Mouse (Mus musculus) liver, adult 2 months (tissue): ENCODE measurements at regions not wholly inside any gene's neighbourhood (a gene's known extent, or its start where the extent isn't known, plus 50 kb on each side); places are given as distances from the start of the nearest gene placed in this dataset.

Experiments
- CTCF ChIP-seq: fragments of 200-500 bp; IDR thresholded peaks from 2 replicates; pipeline ENCODE4 v1.5.1; 2011; ENCODE audit warnings: low read depth, low read length, control low read depth
- POLR2A ChIP-seq: fragments of 200-500 bp; IDR thresholded peaks from 2 replicates; pipeline ENCODE4 v1.6.1; 2011; ENCODE audit warnings: low read length, control low read depth; ENCODE audit not compliant: insufficient read depth; ENCODE audit errors: extremely low read depth

- no peak for TF ChIP-seq CTCF
- no peak for TF ChIP-seq POLR2A
Observed at GRCm38 (mm10) chr1:137852262-137852661, 323.2 kb downstream of the Ptprc start.
